11 mouse cellular contexts compared by ENCODE assay signal in genomic region chr10:122911668-122912067, GRCm38 (mm10).
A peak's percentile ranks its signal among the peaks of the same experiment; 100 is the strongest.
DNase-seq lines count a peak whose midpoint lies in the region; ATAC-seq lines count a peak whose summit lies in the region.
"Had no signal": no experiment of that assay in that cellular context is flagged by ENCODE, and none has a peak within 500 bp of the region (broad histone marks: within the 10 kb centered on the region; RNA-seq: fewer than 3 reads in every experiment).

No protein-coding gene starts in this region.

- no peak overlapping the region for H3K9ac ChIP-seq in heart, embryonic 12.5 days
- no peak overlapping the region for H3K9ac ChIP-seq in neural tube, embryonic 11.5 days (ENCODE audit: low read length)
- no peak overlapping the region for H3K9ac ChIP-seq in intestine, embryonic 15.5 days
- H3K9ac ChIP-seq: liver, embryonic 12.5 days had no signal

- H3K27ac ChIP-seq in heart, embryonic 12.5 days (ENCODE audit: poor library complexity, severe bottlenecking): peak overlapping the region; percentile 22
- H3K27ac ChIP-seq in heart, embryonic 10.5 days: no peak overlapping the region
- H3K27ac ChIP-seq in neural tube, embryonic 11.5 days (ENCODE audit: low read depth, low read length): peak overlapping the region; percentile 41; the same call in 1 of the 2 replicates
- H3K27ac ChIP-seq in intestine, embryonic 15.5 days: peak overlapping the region; percentile 91
- H3K27ac ChIP-seq: liver, embryonic 12.5 days had no signal

- no peak overlapping the region for H3K4me3 ChIP-seq in heart, embryonic 12.5 days
- H3K4me3 ChIP-seq in heart, embryonic 10.5 days: no peak overlapping the region
- no peak overlapping the region for H3K4me3 ChIP-seq in neural tube, embryonic 11.5 days (ENCODE audit: low read depth, low read length)
- no peak overlapping the region for H3K4me3 ChIP-seq in intestine, embryonic 15.5 days (replicated peaks)
- H3K4me3 ChIP-seq: liver, embryonic 12.5 days had no signal

- 78% methylated on average over 8 of the region's 8 CpGs for WGBS in heart, embryonic 12.5 days
- WGBS in heart, embryonic 10.5 days: 69% methylated on average over 8 of the region's 8 CpGs
- WGBS in neural tube, embryonic 11.5 days: 63% methylated on average over 8 of the region's 8 CpGs
- WGBS in intestine, embryonic 15.5 days: 47% methylated on average over 8 of the region's 8 CpGs

- no peaks in the 10 kb centered on the region for H3K27me3 ChIP-seq in heart, embryonic 12.5 days (replicated peaks)
- no peaks in the 10 kb centered on the region for H3K27me3 ChIP-seq in heart, embryonic 10.5 days (ENCODE audit: insufficient read depth, poor library complexity, severe bottlenecking)
- no peaks in the 10 kb centered on the region for H3K27me3 ChIP-seq in neural tube, embryonic 11.5 days (ENCODE audit: control insufficient read depth, insufficient read depth, low read length)
- H3K27me3 ChIP-seq in intestine, embryonic 15.5 days (replicated peaks): no peaks in the 10 kb centered on the region
- H3K27me3 ChIP-seq: CH12.LX; liver, embryonic 12.5 days had no signal

- no peak overlapping the region for H3K4me2 ChIP-seq in heart, embryonic 12.5 days
- no peak overlapping the region for H3K4me2 ChIP-seq in neural tube, embryonic 11.5 days (ENCODE audit: low read depth)
- 0 out of 2 replicates have a peak overlapping the region, but pooled peaks have one; percentile 9 for H3K4me2 ChIP-seq in intestine, embryonic 15.5 days (replicated peaks)
- H3K4me2 ChIP-seq: liver, embryonic 12.5 days had no signal

- ATAC-seq in heart, embryonic 12.5 days (ENCODE audit: insufficient number of reproducible peaks, low FRiP score): no peak
- ATAC-seq in neural tube, embryonic 11.5 days (ENCODE audit: insufficient read depth, low FRiP score, low TSS enrichment): no peak
- ATAC-seq in intestine, embryonic 15.5 days: peak; percentile 7; the same call in 1 of the 2 replicates
- ATAC-seq in granulocyte monocyte progenitor cell, adult 5-6 weeks (replicated peaks; ENCODE audit: poor library complexity, severe bottlenecking): no peak
- ATAC-seq: liver, embryonic 12.5 days had no signal

- H3K9me3 ChIP-seq in heart, embryonic 12.5 days (replicated peaks): no peaks in the 10 kb centered on the region
- no peaks in the 10 kb centered on the region for H3K9me3 ChIP-seq in heart, embryonic 10.5 days
- no peaks in the 10 kb centered on the region for H3K9me3 ChIP-seq in neural tube, embryonic 11.5 days (ENCODE audit: control insufficient read depth, low read length)
- H3K9me3 ChIP-seq in intestine, embryonic 15.5 days: no peaks in the 10 kb centered on the region
- H3K9me3 ChIP-seq: liver, embryonic 12.5 days had no signal

- no peaks in the 10 kb centered on the region for H3K36me3 ChIP-seq in heart, embryonic 12.5 days
- no peaks in the 10 kb centered on the region for H3K36me3 ChIP-seq in heart, embryonic 10.5 days
- no peaks in the 10 kb centered on the region for H3K36me3 ChIP-seq in neural tube, embryonic 11.5 days (ENCODE audit: control insufficient read depth, insufficient read depth, low read length)
- H3K36me3 ChIP-seq in intestine, embryonic 15.5 days: no peaks in the 10 kb centered on the region
- H3K36me3 ChIP-seq: liver, embryonic 12.5 days had no signal

- H3K4me1 ChIP-seq in heart, embryonic 12.5 days (replicated peaks): peaks cover 14% of the 10 kb centered on the region; the same call in 1 of the 2 replicates
- H3K4me1 ChIP-seq in heart, embryonic 10.5 days: peaks cover 16% of the 10 kb centered on the region
- H3K4me1 ChIP-seq in neural tube, embryonic 11.5 days (ENCODE audit: control insufficient read depth, insufficient read depth, low read length): peaks cover 31% of the 10 kb centered on the region
- peaks cover 21% of the 10 kb centered on the region for H3K4me1 ChIP-seq in intestine, embryonic 15.5 days (replicated peaks)
- H3K4me1 ChIP-seq: liver, embryonic 12.5 days had no signal

- DNase-seq in heart, embryonic 10.5 days (ENCODE audit: low spot score): no peak
- no peak for DNase-seq in neural tube, embryonic 11.5 days (ENCODE audit: low spot score)
- no peak for DNase-seq in neural tube, embryonic 10.5 days (ENCODE audit: extremely low spot score, low spot score)
- DNase-seq in urinary bladder, adult 2 months (ENCODE audit: low spot score): no peak
- no peak for DNase-seq in right cerebral cortex, postnatal 36 days (ENCODE audit: low spot score in 2 of 2)
- DNase-seq: adrenal gland, adult 8-10 months had no signal
